Mouse (Mus musculus): ENCODE data around the gene Dnaaf3.

The Dnaaf3 gene

DNA sequence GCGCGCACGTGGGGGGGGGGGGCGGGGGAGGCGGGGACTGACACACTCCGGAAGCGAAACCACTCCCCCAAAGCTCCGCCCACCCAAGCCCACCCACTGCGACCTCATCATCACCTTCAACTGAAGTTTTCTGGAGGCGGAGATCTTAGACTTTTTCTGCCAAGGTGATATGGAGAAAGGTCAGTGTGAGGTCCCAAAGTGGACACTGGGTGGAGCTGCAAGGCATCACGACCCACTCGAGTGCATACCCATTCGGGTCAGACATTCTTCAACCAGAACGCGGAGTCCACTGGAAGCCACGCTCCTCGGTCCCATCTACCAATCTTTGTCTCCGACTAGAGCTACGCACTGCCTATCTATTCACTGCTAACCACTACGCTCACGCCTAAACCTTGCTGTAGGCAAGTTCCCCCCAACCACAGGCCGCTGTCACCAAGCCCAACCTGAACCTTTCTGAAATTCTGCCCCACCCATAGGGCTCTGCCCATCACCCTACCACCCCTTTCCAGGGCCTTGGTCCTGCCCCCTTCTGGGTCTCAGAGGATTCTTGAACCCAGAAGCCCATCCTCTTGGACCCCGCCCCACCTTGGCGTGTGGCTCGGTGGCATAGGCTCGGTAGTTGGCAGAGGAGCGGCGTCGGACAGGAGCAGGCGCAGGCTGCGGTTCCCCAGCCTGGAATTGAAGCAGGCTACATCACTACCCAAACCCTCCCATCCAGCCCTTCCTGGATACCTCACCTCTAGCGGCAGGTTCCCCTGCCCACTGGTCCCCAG, 10.8 kb downstream of the Dnaaf3 start:
- DNase-seq, result no peak

DNA sequence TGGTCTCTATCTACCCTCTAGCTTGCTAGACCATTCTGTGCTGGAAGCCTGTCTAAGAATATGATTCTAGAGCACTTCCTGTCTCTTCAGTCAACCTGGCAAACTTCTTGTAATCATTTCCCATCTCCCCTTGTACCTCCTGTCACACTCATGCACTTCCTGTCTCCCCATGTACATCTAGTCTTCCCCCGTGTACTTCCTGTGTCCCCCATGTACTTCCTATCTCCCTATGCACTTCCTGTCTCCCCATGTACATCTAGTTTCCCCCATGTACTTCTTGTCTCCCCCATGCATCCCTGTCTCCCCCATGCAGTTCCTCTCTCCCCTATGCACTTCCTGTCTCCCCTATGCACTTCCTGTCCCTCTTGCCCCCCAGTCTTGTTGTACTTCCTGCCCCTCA, 13.8 kb downstream of the Dnaaf3 start:
- no peak for DNase-seq

DNA sequence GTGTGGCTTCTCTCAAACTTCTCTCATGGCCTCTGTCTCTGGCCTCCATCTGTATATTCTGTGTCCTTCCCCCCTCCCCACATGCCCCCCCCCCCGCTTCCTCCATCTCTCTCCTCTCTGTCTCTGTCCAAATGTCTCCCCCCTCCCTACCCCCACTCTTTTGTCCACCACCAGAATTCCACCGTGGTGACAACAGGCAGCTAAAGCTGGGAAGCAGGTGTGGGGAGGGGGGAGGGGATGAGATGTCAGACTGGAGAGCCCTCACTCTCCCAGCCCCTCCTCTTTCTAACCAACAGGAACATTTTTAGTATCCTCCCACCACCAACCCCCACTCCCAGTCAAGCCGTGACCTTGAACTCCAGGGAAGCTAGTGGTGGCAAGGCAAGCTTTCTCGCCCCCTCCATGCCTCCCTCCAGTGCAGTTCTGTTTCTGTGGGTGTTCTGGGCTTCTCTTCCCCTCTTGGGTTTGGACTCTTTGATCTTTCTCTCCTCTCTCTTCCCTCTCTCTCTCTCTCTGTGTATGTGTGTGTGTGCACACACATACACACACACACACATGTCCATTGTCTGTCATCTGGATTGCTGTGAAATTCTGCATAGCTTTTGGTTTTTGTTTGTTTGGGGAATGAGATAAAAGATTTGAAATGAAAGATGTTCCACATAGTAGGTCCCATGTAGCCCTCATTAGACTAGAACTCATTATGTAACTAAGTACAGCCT, 15.8 kb downstream of the Dnaaf3 start, which contains the start of gene Tnnt1:
TSS of gene Tnnt1 (minus strand) at position 51 of the 719 bp plus-strand sequence.
- no peak for DNase-seq

DNA sequence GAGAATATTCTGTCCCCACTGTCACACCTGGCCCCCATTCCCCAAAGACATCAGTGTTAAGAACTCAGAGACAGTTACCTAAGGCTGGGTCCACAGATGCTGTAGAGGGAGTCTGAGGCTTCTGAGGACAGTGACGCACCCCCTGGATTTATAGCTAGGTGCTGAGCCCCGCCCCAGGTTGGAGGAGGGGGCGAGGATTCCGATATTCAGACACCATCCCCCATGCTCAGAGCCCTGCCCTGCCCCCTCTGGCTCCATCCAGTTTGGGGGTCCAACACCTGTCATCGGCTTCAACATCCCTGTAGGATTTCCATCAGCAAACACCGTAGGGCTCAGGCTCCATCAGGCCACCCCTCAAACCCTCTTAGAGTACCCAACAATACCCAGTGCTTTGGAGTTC, 16.4 kb downstream of the Dnaaf3 start:
- DNase-seq, result no peak

DNA sequence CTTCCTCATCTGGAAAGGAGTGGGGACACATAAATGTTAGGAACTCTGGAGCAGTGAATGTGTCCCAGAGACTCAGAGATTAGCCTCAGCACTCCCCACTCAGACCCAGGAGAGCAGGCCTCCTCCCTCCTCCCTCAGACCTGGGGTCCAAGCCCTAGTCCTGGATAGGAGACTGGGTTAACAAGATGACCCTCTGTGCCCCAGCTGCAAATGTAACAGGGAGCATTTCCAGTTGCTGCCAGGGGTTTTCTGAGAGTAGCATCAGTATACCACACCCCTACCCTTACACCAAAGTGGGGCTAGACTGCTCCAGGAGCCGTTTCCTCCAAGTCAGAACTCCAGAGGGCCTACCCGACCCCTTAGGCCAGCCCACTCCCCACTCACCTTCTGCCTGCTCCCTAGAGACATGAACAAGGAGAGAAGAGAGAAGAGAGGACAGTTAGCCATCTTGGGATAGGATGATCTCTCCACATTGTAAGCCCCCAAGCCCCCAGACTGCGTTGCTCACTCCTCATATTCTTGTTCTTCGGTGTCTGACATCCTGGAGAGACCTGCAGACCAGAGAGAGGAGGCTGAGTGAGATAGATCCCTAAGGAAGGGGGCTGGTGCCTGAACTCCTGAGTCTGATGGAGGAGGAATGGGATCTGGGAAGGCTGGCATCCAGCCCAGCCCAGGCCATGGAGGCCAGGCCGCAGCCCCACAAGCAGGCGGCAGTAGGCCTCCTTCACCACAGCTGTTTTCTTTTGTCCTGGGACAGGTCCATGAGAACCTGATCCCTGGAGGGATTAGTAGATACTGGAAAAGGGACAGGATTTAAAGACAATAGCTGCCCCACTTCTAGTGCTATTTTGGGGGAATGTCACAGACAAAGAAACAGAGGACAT, 18.2 kb downstream of the Dnaaf3 start:
- DNase-seq, result no peak

DNA sequence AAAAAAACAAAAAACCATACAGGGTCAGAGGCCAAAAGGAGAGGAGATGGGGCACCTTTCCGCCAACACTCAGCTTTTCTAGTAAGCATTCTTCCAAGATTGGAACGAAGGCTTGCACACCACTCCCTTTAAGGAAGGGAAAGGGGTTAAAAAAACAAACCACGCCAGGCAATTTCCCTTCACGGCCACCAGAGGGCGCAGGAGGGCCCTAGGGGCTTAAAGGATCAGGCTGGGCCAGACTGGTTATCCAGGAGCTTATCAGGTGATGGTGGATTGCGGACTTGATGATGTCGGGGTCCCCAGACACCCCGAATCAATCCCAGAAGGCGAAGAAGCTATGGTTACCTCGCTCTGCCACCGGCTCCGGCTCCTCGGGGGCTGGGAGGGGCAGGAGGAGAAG, 19.0 kb downstream of the Dnaaf3 start:
- no peak for DNase-seq

DNA sequence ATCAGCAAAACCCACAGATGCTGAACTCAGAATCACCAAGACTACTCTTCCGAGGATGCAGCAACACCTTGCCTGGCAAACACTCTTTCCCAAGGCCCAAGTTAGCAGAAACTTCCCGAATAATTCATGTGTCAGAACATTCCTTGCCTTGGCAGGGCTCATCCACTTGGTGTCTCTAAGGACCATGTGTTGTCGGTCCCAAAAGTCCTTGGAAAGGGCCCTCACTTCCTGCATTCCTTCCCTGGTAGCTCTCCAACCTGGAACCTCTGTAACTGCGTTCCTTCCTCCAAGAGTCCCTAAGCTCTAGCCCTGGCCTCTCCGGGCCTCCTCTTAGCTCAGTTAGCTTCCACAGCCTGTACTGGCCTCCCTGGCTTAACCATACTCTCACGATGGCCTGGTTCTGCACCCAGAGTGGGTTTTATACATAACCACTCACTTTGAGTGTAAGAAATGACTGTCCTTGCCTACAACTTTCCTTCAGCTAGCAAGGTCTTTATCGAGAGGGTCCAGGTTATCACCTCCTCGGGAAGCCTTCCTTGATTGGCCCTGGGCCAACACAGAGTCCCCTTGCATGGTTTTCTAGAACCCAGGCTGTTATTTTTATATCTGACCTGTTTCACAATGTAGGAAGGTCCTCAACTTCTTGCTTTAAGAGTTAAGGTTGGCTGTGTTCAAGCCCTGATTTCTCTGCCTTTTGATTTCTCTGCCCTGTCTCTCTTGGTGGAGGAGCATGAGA, 20.6 kb downstream of the Dnaaf3 start:
- DNase-seq, result no peak

DNA sequence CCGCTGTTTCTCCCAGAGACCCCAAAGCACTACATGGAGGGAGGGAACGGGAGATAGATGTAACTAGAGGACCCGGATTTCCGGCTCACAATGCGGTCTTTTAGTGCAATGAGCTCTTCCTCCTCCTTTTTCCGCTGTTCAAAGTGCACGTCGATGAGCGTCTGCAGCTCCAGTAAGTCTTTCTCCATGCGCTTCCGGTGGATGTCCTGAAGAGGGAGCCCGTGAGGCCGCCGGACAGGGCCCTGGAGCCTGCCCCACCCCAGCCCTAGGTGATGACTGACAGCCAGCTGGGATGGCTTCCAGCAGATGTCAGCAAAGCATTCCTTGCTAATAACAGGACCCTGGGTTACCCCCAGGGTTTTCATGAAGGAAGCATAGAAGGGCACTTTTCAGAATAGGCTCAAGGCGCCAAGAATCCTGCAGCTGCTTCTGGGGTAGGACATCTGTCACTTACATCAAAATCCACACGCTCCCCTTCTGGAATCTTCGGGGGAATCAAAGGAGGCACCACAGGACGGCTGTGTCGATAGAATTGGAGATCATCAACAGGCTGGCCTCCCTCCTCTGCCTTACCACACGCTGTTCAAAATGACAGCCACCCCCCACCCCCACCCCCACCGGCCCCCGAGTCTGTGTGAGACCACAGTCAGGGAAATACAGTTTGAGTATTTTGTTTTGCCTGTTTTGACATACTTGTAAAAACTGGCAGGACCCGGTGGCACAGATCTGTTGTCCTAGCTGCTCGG, 22.2 kb downstream of the Dnaaf3 start:
- DNase-seq, result peak; percentile 41 to 57

DNA sequence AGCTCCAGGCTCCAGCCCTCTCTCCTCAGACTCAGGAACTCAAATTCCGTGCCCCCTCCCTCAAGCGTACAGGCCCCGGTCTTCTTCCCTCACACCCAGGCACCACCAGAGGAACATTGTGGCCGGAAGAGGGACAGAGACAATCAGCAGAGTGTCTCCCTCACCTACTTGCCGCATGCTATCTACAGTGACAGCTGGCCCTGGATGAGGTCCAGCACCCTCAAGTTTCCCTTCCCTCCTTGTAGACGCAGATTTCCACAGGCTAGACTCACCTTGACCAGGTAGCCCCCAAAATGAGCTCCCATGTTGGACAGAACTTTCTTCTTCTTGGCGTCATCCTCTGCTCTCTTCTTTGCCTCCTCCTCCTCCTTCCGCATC, 23.5 kb downstream of the Dnaaf3 start:
- no peak for DNase-seq

DNA sequence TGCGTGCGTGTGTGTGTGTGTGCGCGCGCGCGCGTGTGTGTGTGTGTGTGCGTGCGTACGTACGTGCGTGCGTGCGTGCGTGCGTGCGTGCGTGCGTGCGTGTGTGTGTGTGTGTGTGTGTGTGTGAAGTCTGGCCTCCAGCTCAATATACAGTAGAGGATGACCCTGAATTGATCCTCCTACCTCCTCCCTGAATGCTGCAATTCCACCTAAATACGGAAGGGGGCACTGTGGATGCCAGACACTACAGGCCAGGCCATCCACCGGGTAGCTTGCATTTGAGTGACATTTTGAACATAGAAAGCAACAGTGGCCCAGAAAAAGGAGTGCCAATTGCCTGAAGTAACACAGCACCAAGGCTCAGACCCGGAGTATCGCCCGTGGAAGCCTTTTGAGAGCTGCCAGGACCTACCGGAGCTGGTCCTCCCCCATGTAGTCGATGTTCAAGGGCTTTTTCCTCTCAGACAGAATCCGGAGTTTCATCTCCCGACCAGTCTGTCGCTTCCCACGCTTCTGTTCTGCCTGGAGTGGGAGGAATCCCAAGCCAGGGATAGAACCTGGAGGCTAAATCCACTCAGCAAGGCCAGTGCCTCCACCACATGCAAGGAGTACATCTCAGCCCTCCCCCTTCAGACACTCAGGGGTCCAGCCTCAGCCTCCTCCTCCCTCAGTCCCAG, 24.1 kb downstream of the Dnaaf3 start:
- no peak for DNase-seq

DNA sequence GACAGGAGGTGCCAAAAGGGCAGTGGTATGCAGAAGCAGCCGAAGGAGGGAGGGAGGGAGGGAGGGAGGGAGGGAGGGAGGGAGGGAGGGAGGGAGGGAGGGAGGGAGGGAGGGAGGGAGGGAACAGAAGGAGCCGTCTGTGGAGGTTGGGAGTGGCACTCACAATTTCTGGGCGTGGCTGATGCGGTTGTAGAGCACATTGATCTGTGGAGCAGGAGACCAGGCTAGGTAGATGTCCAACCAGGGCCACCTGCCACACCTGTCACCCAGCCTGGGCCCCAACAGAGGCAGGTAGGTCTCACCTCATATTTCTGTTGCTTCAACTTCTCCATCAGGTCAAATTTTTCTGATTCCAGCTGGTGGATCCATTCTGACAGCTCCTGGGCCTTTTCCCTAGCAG, 25.0 kb downstream of the Dnaaf3 start:
- DNase-seq, result no peak

DNA sequence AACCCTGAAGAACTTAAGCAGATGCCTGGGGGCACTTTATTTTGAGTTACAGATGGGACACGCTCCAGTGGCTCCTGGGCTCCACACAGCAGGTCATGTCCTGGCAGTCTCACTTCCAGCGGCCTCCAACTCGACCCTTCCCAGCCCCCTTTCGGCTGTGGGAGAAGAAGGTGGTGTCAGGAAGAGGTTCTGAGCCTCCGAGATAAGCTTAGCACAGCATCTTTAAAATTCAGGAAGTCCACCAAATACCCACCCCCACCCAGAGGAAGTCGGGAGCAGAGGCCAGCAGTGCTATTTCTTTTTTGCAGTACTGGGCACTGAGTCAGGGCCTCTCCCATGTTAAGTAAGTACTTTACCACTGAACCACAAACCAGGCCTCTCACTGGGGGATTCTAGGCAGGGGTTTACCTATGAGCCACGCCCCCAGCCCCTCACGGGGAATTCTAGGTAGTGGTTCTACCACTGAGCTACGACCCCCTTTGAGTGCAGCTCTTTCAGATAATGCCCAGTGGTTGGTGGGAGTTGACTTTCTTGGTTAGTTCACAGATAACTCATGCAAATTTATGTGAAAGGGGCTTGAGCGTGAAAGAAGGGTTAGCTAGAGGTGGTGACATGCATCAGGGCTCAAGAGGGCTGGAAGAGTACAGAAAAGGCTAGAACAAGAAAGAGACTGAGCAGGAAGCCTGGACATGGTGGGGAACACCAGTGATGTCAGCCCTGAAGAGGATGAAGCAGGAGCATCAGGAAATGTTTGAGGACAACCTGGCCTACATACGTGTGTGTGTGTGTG, 27.4 kb downstream of the Dnaaf3 start:
- no peak for DNase-seq

DNA sequence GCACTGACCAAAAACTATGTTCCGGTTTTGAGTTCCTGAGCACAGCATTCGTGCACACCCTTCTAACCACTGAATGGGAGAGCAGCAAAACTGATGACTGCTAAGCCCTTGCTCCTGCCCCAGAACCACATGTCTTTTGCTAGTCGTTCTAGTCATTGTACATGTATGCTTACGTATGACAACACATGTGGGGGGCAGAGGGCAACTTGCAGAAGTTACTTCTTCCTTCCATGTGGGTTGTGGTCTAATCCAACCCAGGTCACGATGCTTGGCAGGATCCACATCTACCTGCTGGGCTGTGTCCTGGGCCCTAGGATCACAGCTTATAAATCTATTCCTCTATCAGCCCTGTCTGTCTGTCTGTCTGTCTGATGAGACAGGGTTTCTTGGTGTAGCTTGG, 28.4 kb downstream of the Dnaaf3 start:
- no peak for DNase-seq

DNA sequence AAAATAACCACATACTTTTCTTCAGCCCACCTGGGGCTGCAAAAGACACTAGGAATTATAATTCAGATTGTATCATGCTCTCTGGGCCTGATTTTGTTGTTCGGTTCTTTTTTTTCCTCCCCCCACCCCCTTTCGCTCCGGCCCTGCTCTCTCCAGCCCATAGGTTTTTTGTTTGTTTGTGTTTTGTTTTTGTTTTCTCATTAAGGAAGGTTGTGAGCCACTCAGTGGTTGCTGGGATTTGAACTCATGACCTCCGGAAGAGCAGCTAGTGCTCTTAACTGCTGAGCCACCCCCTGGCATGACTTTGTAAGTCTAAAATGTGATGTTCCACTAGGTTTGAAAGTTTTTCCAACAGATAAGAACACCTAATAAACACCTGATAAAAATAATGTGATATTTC, 29.2 kb downstream of the Dnaaf3 start:
- DNase-seq, result no peak

DNA sequence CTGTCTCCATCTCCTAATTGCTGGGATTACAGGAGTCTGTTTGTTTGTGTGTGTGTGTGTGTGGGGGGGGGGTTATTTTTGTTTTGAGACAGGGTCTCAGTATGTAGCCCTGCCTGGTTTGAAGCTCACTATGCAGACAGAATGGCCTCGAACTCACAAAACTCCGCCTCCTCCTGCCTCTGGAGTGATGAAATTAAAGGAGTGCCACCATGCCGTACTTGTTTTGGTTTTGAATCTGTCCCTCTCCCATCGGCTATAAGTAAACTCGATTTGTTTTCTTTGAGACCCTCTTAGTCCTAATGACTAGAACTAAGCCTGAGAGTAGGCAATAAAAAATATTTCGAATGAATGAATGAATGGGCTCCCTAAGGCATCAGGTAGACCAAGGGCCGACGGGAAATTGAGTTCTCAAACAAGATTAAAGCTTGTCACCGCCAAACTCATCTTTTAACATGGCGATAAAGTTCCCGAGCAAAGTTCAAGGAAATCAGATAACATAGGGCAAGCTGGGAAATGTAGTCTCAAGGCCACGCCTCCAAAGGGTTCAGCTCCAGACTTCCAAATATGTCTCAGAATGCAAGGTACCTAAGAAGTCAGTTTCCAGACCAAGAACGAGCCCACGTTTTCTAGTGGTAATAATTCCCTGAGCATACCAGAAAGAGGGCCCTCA, 29.7 kb downstream of the Dnaaf3 start:
- peak; percentile 39 to 63 for DNase-seq

DNA sequence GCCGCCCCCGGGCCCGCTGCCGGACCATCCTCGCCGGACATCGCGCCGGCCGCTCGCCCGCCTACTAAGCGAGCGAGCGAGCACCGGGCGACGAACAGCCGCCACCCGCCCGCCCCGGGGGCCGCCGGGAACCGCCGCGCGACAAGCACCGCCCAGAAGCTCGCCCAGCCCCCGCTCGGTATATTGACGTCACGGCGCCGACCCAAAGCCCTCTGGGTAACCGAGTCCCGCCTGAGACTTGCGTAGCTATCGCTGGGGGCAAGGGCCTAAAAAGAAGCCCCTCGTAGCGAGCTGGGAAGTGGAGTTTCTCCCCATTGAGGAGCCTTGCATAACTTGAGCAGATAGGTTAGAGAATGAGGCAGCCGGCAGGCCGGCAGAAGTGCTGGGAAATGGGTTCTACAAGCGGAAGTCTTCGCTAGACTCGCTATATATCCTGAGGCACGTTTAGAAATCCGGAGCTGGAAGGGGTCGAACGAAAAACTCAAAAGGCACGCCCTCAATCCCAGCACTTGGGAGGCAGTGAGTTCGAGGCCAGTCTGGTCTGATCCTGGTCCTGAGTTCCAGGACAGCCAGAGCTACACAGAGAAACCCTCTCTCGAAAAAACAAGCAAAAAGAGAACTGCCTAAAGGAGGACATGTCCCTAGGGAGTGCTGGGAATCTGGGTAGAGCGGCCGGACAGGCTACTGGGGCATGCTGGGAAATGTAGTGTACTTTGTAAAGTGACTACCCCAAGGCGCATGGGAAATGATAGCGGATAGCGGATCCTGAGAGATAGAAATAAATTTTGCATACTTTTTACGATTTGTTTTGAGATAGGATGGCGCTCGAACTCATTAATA, 30.5 kb downstream of the Dnaaf3 start, which contains the start of gene Ppp1r12c:
TSS of gene Ppp1r12c (minus strand) at position 123 of the 840 bp plus-strand sequence.
- DNase-seq, result peak; percentile 96

DNA sequence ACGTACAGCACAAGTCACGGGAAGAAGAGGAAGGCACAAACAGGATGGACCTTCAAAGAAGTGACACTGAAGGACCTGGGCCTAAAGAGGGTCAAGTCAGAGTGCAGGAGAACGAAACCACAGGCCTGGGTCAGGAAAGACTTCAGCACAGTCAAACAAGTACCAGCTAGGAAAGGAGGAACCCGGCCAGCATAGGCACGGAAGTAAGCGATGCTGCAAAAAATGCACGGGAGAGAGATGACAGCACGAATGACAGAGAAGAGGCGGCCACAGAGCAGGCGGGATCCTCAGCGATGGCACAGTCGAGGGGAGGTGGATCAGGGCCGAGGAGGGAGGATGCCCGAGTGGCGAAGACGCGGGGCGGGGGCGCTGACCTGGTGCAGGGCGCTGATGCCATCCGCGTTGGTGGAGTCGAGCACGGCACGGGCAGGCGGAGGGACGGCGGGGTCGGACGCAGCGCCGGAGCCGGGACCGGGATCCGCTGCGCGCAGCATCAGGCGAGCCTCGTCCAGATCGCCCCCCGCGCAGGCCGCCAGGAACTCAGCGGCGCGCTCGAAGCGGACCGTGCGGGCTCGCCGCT, 31.3 kb downstream of the Dnaaf3 start:
- peak; percentile 57 to 67 for DNase-seq

DNA sequence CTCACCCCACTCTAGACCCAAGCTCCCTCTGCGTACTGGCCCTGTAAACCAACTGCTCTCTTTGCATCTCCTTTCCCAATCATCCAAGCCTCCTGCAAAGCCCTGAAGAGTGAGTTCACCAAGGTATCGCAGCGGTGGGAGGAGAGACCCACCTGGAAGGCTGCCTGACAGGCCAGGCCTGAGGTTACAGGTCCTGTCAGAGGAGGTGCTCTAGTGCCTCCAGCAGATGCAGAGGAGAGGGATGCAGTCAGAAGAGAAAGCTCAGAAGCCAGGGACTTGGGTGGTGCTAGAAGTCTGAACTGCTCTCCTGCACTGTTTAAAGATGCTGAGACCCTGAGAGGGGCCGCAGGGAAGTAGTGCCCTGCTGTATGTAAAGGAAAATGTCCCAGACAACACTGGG, 33.2 kb downstream of the Dnaaf3 start:
- no peak for DNase-seq

Data from cerebellum, postnatal 36 days (tissue).